Mouse (Mus musculus) left cerebral cortex, postnatal 36 days (tissue): ENCODE measurements around the gene Cdkl4. TPM values are rescaled to one million over a fixed set of nuclear protein-coding genes. Genes with fewer than 3 reads are reported as not detected.
"Not testable (repeated sequence)": the region's sequence is repeated elsewhere in the genome, so short reads cannot be mapped to it uniquely, and the experiment has no call there.

Experiments
- DNase-seq, 2 experiments: peaks; one replicate each; pipeline ENCODE4 v3.0.0; 2021 to 2022; ENCODE audit warnings: low spot score in 2 of 2, mixed read lengths in 1 of 2
- intact Hi-C: fragments of 180-260 bp; cut with DNase I; formaldehyde crosslinking; loops from one replicate; pipeline ENCODE4 v1.15.1; 2025
- total RNA-seq, 2 experiments: library from RNA; stranded (reverse); gene quantifications; 2 replicates each; pipeline ENCODE4 v1.2.3; 2021

Gene Cdkl4
- total RNA-seq = 10 to 100 TPM; 19.8 to 22.0 TPM

GRCm38 (mm10) chr17:80577639-80578038 lies at the start of gene Cdkl4:
Gene Cdkl4, minus strand, starts transcription at chr17:80577813.
- intact Hi-C loops = no loop called here
- DNase-seq = no peak

GRCm38 (mm10) chr17:80624979-80625378 lies 47.4 kb upstream of the Cdkl4 start:
- intact Hi-C loops = loop anchor here (5.0 to 10.0 kb wide), 2 partner anchors 187 to 390 kb away; no protein-coding TSS in a partner anchor

GRCm38 (mm10) chr17:80621691-80622090 lies 44.1 kb upstream of the Cdkl4 start:
- intact Hi-C loops = loop anchor here (1.0 to 10.0 kb wide), 3 partner anchors 191 to 393 kb away; no protein-coding TSS in a partner anchor
- no peak for DNase-seq

More at GRCm38 (mm10) chr17:80624979-80625378, 47.4 kb upstream of the Cdkl4 start:
- no peak for DNase-seq

GRCm38 (mm10) chr17:80620786-80621423 lies 43.3 kb upstream of the Cdkl4 start:
- DNase-seq = peak; percentile 74
- intact Hi-C loops = loop anchor here (1.0 to 10.0 kb wide), 3 partner anchors 191 to 394 kb away; no protein-coding TSS in a partner anchor

GRCm38 (mm10) chr17:80619556-80619955 lies 41.9 kb upstream of the Cdkl4 start:
- DNase-seq = peak; percentile 23 to 25
- intact Hi-C loops = no loop called here

- intact Hi-C loops = no loop called here
- DNase-seq = no peak
These were observed 41.3 kb upstream of the Cdkl4 start for GRCm38 (mm10) chr17:80618890-80619289.

GRCm38 (mm10) chr17:80603806-80604205 lies 26.2 kb upstream of the Cdkl4 start:
- DNase-seq = no peak
- intact Hi-C loops = no loop called here

- intact Hi-C loops = no loop called here
- no peak for DNase-seq
These were observed 25.5 kb upstream of the Cdkl4 start for GRCm38 (mm10) chr17:80603079-80603625.

- DNase-seq = peak; percentile 38 to 41
- intact Hi-C loops = no loop called here
These were observed 23.8 kb upstream of the Cdkl4 start for GRCm38 (mm10) chr17:80601371-80601770.

GRCm38 (mm10) chr17:80583051-80583450 lies 5.4 kb upstream of the Cdkl4 start:
- intact Hi-C loops = no loop called here
- no peak for DNase-seq

- intact Hi-C loops = no loop called here
These were observed 2.3 kb upstream of the Cdkl4 start for GRCm38 (mm10) chr17:80579901-80580300.

GRCm38 (mm10) chr17:80579089-80579488 lies 1.5 kb upstream of the Cdkl4 start:
- intact Hi-C loops = no loop called here
- DNase-seq = no peak

More at GRCm38 (mm10) chr17:80579901-80580300, 2.3 kb upstream of the Cdkl4 start:
- DNase-seq = no peak

GRCm38 (mm10) chr17:80578041-80578440 lies 428 bp upstream of the Cdkl4 start:
- intact Hi-C loops = no loop called here
- no peak for DNase-seq

- intact Hi-C loops = no loop called here
These were observed 399 bp downstream of the Cdkl4 start for GRCm38 (mm10) chr17:80577214-80577613.

GRCm38 (mm10) chr17:80575008-80575407 lies 2.6 kb downstream of the Cdkl4 start:
- DNase-seq = no peak
- intact Hi-C loops = no loop called here

More at GRCm38 (mm10) chr17:80577214-80577613, 399 bp downstream of the Cdkl4 start:
- DNase-seq = peak; percentile 68 to 77

GRCm38 (mm10) chr17:80574471-80574965 lies 3.1 kb downstream of the Cdkl4 start:
- no peak for DNase-seq
- intact Hi-C loops = no loop called here

GRCm38 (mm10) chr17:80572187-80572935 lies 5.3 kb downstream of the Cdkl4 start:
- intact Hi-C loops = no loop called here
- DNase-seq = no peak

GRCm38 (mm10) chr17:80571460-80571859 lies 6.2 kb downstream of the Cdkl4 start:
- DNase-seq = no peak
- intact Hi-C loops = no loop called here

GRCm38 (mm10) chr17:80569718-80570117 lies 7.9 kb downstream of the Cdkl4 start:
- intact Hi-C loops, DNase-seq: not testable (repeated sequence)
